Mouse (Mus musculus) layer of hippocampus, postnatal 36 days (tissue): ENCODE data around the gene Tpp2. TPM values are rescaled to one million over a fixed set of nuclear protein-coding genes. Genes with fewer than 3 reads are reported as not detected.
"Not testable (repeated sequence)": the region's sequence is repeated elsewhere in the genome, so short reads cannot be mapped to it uniquely, and the experiment has no call there.

ENCODE experiments used
- DNase-seq, 2 experiments: peaks; one replicate each; pipeline ENCODE4 v3.0.0; 2022
- total RNA-seq, 2 experiments: library from RNA; stranded (reverse); gene quantifications; 2 replicates each; pipeline ENCODE4 v1.2.3; 2021

The Tpp2 gene
- 10 to 100 TPM; 53.4 to 56.9 TPM for total RNA-seq

- peak; percentile 98 to 99 for DNase-seq
These were observed at the start of gene Tpp2 for GRCm38 (mm10) chr1:43933488-43934415. TSS of gene Tpp2 (plus strand) at chr1:43933647.

- not testable (repeated sequence) for DNase-seq
These were observed 45.1 kb upstream of the Tpp2 start for GRCm38 (mm10) chr1:43888358-43888757.

- no peak for DNase-seq
These were observed 37.7 kb upstream of the Tpp2 start for GRCm38 (mm10) chr1:43895742-43896141.

GRCm38 (mm10) chr1:43897131-43897530 is 36.3 kb upstream of the Tpp2 start:
- DNase-seq = no peak

GRCm38 (mm10) chr1:43897987-43898386 is 35.5 kb upstream of the Tpp2 start:
- DNase-seq = no peak

GRCm38 (mm10) chr1:43898991-43899714 is 34.3 kb upstream of the Tpp2 start:
- peak; percentile 59 to 74 for DNase-seq

- no peak for DNase-seq
These were observed 31.0 kb upstream of the Tpp2 start for GRCm38 (mm10) chr1:43902417-43902816.

- no peak for DNase-seq
These were observed 30.6 kb upstream of the Tpp2 start for GRCm38 (mm10) chr1:43902855-43903254.

- DNase-seq = no peak
These were observed 18.0 kb upstream of the Tpp2 start for GRCm38 (mm10) chr1:43915428-43915827.

- DNase-seq = no peak
These were observed 16.6 kb upstream of the Tpp2 start for GRCm38 (mm10) chr1:43916854-43917253.

GRCm38 (mm10) chr1:43934416-43934810 is 966 bp downstream of the Tpp2 start:
- DNase-seq = no peak

GRCm38 (mm10) chr1:43939310-43939709 is 5.9 kb downstream of the Tpp2 start:
- DNase-seq = no peak

GRCm38 (mm10) chr1:43941476-43942217 is 8.2 kb downstream of the Tpp2 start:
- no peak for DNase-seq

GRCm38 (mm10) chr1:43942814-43943213 is 9.4 kb downstream of the Tpp2 start:
- no peak for DNase-seq

- DNase-seq = no peak
These were observed 20.2 kb downstream of the Tpp2 start for GRCm38 (mm10) chr1:43953679-43954078.

GRCm38 (mm10) chr1:43964381-43964780 is 30.9 kb downstream of the Tpp2 start:
- DNase-seq = no peak

GRCm38 (mm10) chr1:43966756-43967155 is 33.3 kb downstream of the Tpp2 start:
- DNase-seq = no peak

GRCm38 (mm10) chr1:43969361-43969760 is 35.9 kb downstream of the Tpp2 start:
- no peak for DNase-seq

GRCm38 (mm10) chr1:43971089-43971488 is 37.6 kb downstream of the Tpp2 start:
- no peak for DNase-seq

GRCm38 (mm10) chr1:43996914-43997589 is 63.6 kb downstream of the Tpp2 start:
- DNase-seq = no peak

GRCm38 (mm10) chr1:44004513-44004912 is 71.1 kb downstream of the Tpp2 start:
- no peak for DNase-seq

GRCm38 (mm10) chr1:44015556-44015955 is 82.1 kb downstream of the Tpp2 start:
- no peak for DNase-seq
